Mouse (Mus musculus): Measurements from ENCODE around the gene Cntnap2. TPM values are rescaled to one million over a fixed set of nuclear protein-coding genes. Genes with fewer than 3 reads are reported as not detected.

The Cntnap2 gene
- polyA plus RNA-seq, 1 experiment from 2014 or later = 6.9 TPM

DNA sequence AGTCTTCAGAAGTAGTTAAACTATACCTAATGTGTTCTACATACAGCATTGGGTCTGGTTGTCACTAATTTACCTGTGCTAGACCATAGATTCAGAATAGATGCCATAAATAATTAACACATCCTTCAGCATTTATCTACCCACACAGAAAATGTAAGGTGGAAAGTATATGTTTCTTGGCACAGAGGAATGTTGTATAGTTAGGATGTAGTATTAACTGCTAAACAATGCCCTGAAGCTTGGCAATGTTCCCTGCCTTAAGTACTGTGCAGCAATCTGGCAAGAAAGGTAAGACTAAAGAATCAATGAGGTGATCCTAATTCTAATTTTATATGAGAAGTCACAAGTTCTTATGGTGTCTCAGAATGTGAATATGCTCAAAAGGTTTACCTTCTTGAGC is 529.9 kb downstream of the Cntnap2 start:
- H3K27me3 ChIP-seq (ENCODE audit: control insufficient read depth, insufficient read depth, low read length) = no peaks in the 10 kb centered on the region
- no peaks in the 10 kb centered on the region for H3K4me1 ChIP-seq (ENCODE audit: control insufficient read depth, insufficient read depth, low read length)

DNA sequence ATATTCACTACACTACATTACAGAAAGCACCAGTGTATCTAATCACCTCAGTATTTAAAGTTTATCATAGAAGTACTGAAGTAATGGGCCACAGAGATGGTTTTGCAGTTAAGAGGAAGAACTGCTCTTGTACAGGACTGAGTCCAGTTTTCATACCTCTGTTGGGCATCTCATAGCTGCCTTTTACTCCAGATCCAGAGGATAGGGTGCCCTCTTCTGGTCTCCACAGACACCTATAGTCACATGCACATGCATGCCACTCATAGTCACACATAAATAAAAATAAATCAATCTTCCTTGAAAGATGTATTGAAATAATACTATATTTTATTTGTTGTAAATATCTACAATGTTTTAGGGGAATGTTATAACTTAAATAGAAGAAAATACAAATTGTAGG is 587.9 kb downstream of the Cntnap2 start:
- H3K4me1 ChIP-seq (ENCODE audit: control insufficient read depth, insufficient read depth, low read length) = no peaks in the 10 kb centered on the region
- no peak overlapping the region for H3K27ac ChIP-seq (ENCODE audit: low read depth, low read length)
- no peaks in the 10 kb centered on the region for H3K36me3 ChIP-seq (ENCODE audit: control insufficient read depth, insufficient read depth, low read length)
- no peaks in the 10 kb centered on the region for H3K27me3 ChIP-seq (ENCODE audit: control insufficient read depth, insufficient read depth, low read length)
- H3K9me3 ChIP-seq (ENCODE audit: control insufficient read depth, low read length) = no peaks in the 10 kb centered on the region
- H3K4me2 ChIP-seq (ENCODE audit: low read depth) = no peak overlapping the region
- DNase-seq (ENCODE audit: low spot score) (no peak), ATAC-seq (ENCODE audit: insufficient read depth, low FRiP score, low TSS enrichment) (no peak)
- no peak overlapping the region for H3K9ac ChIP-seq (ENCODE audit: low read length)
- H3K4me3 ChIP-seq (ENCODE audit: low read depth, low read length) = no peak overlapping the region

More for the DNA sequence above, 529.9 kb downstream of the Cntnap2 start:
- Histone ChIP-seq H3K36me3 (ENCODE audit: control insufficient read depth, insufficient read depth, low read length) (no peaks in the 10 kb centered on the region), H3K4me2 (ENCODE audit: low read depth) (no peak overlapping the region), H3K4me3 (ENCODE audit: low read depth, low read length) (no peak overlapping the region), H3K9ac (ENCODE audit: low read length) (no peak overlapping the region), H3K9me3 (ENCODE audit: control insufficient read depth, low read length) (no peaks in the 10 kb centered on the region), H3K27ac (ENCODE audit: low read depth, low read length) (no peak overlapping the region)
- DNase-seq (ENCODE audit: low spot score) (no peak), ATAC-seq (ENCODE audit: insufficient read depth, low FRiP score, low TSS enrichment) (no peak)

DNA sequence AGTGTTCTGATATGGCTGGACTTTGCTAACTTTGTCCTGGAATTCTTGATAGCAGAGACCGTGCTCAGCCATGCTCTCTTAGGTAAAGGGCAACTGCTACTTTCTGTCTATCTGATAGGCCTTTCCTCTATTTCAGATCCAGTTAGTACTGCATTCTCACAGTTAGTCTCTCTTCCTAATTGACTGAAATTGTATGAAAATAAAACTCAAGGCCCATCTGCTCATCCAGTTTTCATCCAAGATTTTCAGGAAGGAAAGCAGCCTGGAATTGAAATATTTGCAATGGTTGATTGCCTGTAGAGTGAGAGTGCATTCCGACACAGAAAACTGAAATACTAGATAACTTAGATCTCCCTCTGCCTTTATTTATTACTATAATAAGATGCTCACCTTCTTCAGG is 589.3 kb downstream of the Cntnap2 start:
- DNase-seq (ENCODE audit: low spot score) (no peak), ATAC-seq (ENCODE audit: insufficient read depth, low FRiP score, low TSS enrichment) (no peak)
- Histone ChIP-seq H3K4me3 (ENCODE audit: low read depth, low read length) (no peak overlapping the region), H3K36me3 (ENCODE audit: control insufficient read depth, insufficient read depth, low read length) (no peaks in the 10 kb centered on the region), H3K27me3 (ENCODE audit: control insufficient read depth, insufficient read depth, low read length) (no peaks in the 10 kb centered on the region), H3K9ac (ENCODE audit: low read length) (no peak overlapping the region), H3K4me1 (ENCODE audit: control insufficient read depth, insufficient read depth, low read length) (no peaks in the 10 kb centered on the region), H3K4me2 (ENCODE audit: low read depth) (no peak overlapping the region), H3K9me3 (ENCODE audit: control insufficient read depth, low read length) (no peaks in the 10 kb centered on the region), H3K27ac (ENCODE audit: low read depth, low read length) (no peak overlapping the region)
- 87% methylated on average over 2 of the region's 2 CpGs for WGBS

DNA sequence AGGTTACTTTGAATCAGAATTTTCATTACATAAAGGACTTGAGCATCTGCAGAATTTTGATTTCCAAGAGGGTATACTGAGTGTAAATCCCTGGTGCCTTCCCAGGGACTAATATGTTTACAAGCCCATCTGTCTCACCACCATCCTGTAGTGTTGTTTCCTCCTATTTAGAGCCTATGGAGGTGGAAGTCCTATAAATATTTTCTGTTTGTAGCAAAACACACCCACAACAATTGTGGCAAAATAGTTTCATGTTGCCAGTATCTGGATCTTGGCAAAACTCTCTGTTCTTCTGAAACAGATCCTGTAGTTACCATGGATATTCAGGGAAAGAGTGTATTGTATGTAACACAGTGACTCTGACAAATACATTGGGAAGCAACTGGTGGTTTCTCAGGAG is 641.1 kb downstream of the Cntnap2 start:
- Histone ChIP-seq H3K36me3 (ENCODE audit: control insufficient read depth, insufficient read depth, low read length) (no peaks in the 10 kb centered on the region), H3K4me1 (ENCODE audit: control insufficient read depth, insufficient read depth, low read length) (no peaks in the 10 kb centered on the region), H3K9ac (ENCODE audit: low read length) (no peak overlapping the region), H3K4me3 (ENCODE audit: low read depth, low read length) (no peak overlapping the region), H3K9me3 (ENCODE audit: control insufficient read depth, low read length) (no peaks in the 10 kb centered on the region), H3K4me2 (ENCODE audit: low read depth) (no peak overlapping the region), H3K27ac (ENCODE audit: low read depth, low read length) (no peak overlapping the region), H3K27me3 (ENCODE audit: control insufficient read depth, insufficient read depth, low read length) (no peaks in the 10 kb centered on the region)
- ATAC-seq (ENCODE audit: insufficient read depth, low FRiP score, low TSS enrichment) (no peak), DNase-seq (ENCODE audit: low spot score) (no peak)

DNA sequence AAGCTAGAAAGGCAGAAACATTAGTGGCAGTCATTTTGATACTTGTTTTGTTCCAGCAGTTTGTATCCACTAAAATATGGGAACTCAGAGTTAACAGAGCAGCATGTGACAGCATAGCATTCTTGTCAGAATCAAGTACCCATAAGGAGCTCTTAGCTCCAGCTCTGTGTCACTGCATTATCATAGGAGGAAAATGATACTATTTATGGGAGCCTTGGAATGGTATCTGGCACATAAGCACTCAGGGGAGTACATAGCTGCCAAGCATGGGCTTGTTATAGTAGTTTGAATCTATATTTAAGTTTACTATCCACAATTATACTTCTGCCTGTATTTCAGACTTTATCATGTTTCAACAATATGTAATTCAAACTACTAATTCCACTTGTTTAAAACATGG is 732.5 kb downstream of the Cntnap2 start:
- Histone ChIP-seq H3K9me3 (ENCODE audit: control insufficient read depth, low read length) (no peaks in the 10 kb centered on the region), H3K27ac (ENCODE audit: low read depth, low read length) (no peak overlapping the region), H3K4me2 (ENCODE audit: low read depth) (no peak overlapping the region), H3K27me3 (ENCODE audit: control insufficient read depth, insufficient read depth, low read length) (no peaks in the 10 kb centered on the region), H3K9ac (ENCODE audit: low read length) (no peak overlapping the region), H3K4me3 (ENCODE audit: low read depth, low read length) (no peak overlapping the region), H3K4me1 (ENCODE audit: control insufficient read depth, insufficient read depth, low read length) (no peaks in the 10 kb centered on the region), H3K36me3 (ENCODE audit: control insufficient read depth, insufficient read depth, low read length) (no peaks in the 10 kb centered on the region)
- ATAC-seq (ENCODE audit: insufficient read depth, low FRiP score, low TSS enrichment) = no peak
- no peak for DNase-seq (ENCODE audit: low spot score)

DNA sequence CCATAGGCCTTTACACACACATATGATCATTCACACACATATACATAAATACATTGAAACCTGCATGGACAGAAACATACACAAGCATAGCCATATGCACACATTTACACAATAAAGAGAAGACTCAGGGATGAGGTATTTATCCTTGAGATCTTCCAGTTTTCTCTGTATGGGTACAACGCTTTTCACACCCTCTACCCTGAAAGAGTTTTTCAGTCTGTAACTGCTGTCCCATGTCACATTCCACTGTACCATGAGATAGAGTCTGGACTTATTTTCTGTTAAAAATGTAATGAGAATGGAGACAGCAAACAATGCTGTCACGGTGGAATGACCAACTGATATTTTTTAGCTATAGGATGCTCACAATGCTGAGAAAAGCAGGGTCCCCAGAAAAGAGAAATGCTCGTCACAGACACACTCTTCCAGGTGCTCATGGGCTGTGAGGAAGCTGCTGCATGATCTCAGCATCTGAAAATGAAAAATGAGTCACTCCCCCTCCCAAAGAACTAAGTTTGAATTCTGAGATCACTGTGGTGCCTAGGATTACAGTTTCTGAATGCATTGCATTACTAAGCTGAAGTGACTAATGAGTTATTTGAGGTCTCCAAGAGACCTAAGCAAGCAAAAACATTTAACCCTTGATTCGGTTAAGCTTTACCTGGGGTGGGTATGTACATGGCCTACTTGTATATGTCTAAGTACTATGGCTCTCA is 782.6 kb downstream of the Cntnap2 start:
- WGBS = 87% methylated on average over 4 of the region's 4 CpGs
- H3K4me3 ChIP-seq (ENCODE audit: low read depth, low read length) = no peak overlapping the region
- no peaks in the 10 kb centered on the region for H3K4me1 ChIP-seq (ENCODE audit: control insufficient read depth, insufficient read depth, low read length)
- no peaks in the 10 kb centered on the region for H3K9me3 ChIP-seq (ENCODE audit: control insufficient read depth, low read length)
- ATAC-seq (ENCODE audit: insufficient read depth, low FRiP score, low TSS enrichment) (no peak), DNase-seq (ENCODE audit: low spot score) (no peak)
- no peaks in the 10 kb centered on the region for H3K27me3 ChIP-seq (ENCODE audit: control insufficient read depth, insufficient read depth, low read length)
- no peaks in the 10 kb centered on the region for H3K36me3 ChIP-seq (ENCODE audit: control insufficient read depth, insufficient read depth, low read length)
- no peak overlapping the region for H3K4me2 ChIP-seq (ENCODE audit: low read depth)
- no peak overlapping the region for H3K9ac ChIP-seq (ENCODE audit: low read length)
- H3K27ac ChIP-seq (ENCODE audit: low read depth, low read length) = no peak overlapping the region

DNA sequence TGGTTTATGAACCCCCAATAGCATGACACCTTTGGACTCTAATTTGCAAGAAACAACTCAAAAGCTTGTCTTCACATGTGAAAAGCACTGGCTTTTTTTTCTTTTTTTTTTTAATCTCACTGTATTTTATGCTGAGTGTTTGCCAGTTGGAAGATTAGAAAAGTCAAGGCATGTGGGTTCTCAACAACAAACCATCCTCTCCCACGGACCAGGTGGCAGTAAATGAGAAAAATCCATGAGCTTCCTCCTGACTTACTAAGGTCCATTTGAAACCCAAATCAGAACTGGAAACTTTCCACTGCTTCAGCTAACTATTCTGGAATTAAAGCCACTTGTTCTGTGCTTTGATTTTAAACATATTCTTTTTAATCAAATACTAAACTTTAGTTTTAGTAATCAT is 784.6 kb downstream of the Cntnap2 start:
- ATAC-seq (ENCODE audit: insufficient read depth, low FRiP score, low TSS enrichment) = no peak
- Histone ChIP-seq H3K9me3 (ENCODE audit: control insufficient read depth, low read length) (no peaks in the 10 kb centered on the region), H3K27me3 (ENCODE audit: control insufficient read depth, insufficient read depth, low read length) (no peaks in the 10 kb centered on the region), H3K4me2 (ENCODE audit: low read depth) (no peak overlapping the region), H3K4me1 (ENCODE audit: control insufficient read depth, insufficient read depth, low read length) (no peaks in the 10 kb centered on the region), H3K36me3 (ENCODE audit: control insufficient read depth, insufficient read depth, low read length) (no peaks in the 10 kb centered on the region), H3K4me3 (ENCODE audit: low read depth, low read length) (no peak overlapping the region), H3K27ac (ENCODE audit: low read depth, low read length) (no peak overlapping the region), H3K9ac (ENCODE audit: low read length) (no peak overlapping the region)
- no peak for DNase-seq (ENCODE audit: low spot score)
- 70% methylated on average over 1 of the region's 1 CpGs for WGBS

DNA sequence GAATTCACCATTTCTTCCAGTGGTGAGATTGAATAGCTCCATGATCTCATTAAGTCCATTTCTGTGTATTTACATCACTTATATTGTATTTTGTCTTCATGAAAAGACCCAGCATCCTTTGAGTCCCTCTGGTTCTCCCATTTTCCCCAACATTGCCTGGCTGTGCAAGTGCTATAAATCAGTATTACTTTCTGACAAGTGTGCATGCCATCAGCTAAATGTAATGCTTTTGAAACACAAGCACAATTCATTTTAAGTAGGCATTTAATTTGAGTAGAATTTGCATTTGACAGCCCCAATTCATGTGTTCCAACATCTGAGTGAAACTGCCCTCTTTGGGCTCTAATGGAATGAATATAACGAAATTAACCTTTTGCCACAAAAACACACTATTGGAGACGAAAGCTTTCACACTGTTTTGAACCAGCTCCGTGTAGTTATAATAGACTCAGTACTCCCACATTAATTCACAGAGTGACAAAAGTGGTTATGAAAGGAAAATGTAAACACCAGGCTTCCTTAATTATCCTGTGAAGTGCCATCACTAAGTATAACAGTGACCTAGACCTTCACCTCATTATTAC is 812.3 kb downstream of the Cntnap2 start:
- no peaks in the 10 kb centered on the region for H3K9me3 ChIP-seq (ENCODE audit: control insufficient read depth, low read length)
- H3K27me3 ChIP-seq (ENCODE audit: control insufficient read depth, insufficient read depth, low read length) = no peaks in the 10 kb centered on the region
- H3K36me3 ChIP-seq (ENCODE audit: control insufficient read depth, insufficient read depth, low read length) = no peaks in the 10 kb centered on the region
- peak; percentile 12 for DNase-seq (ENCODE audit: low spot score)
- no peak overlapping the region for H3K9ac ChIP-seq (ENCODE audit: low read length)
- H3K4me2 ChIP-seq (ENCODE audit: low read depth) = no peak overlapping the region
- H3K4me1 ChIP-seq (ENCODE audit: control insufficient read depth, insufficient read depth, low read length) = no peaks in the 10 kb centered on the region
- no peak overlapping the region for H3K4me3 ChIP-seq (ENCODE audit: low read depth, low read length)
- WGBS = 46% methylated on average over 3 of the region's 3 CpGs
- ATAC-seq (ENCODE audit: insufficient read depth, low FRiP score, low TSS enrichment) = peak; percentile 70
- no peak overlapping the region for H3K27ac ChIP-seq (ENCODE audit: low read depth, low read length)

DNA sequence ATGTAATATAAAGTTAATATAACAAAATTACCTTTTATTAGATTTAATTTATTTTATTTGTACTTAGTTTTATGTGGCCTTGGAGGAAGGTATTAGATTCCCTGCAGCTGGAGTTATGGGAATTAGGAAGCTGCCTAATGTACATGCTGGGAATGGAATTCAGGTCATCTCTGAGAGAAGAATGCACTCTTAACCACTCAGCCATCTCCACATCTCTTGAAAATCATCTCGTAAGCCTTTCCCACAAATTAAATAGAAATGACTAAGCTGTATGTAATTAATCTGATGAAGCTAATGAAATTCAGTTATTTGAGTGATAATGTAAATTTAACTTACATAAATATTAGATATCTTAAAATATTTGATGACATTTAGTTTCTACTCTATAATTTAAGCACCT is 826.3 kb downstream of the Cntnap2 start:
- no peaks in the 10 kb centered on the region for H3K9me3 ChIP-seq (ENCODE audit: control insufficient read depth, low read length)
- ATAC-seq (ENCODE audit: insufficient read depth, low FRiP score, low TSS enrichment) (no peak), DNase-seq (ENCODE audit: low spot score) (no peak)
- no peaks in the 10 kb centered on the region for H3K4me1 ChIP-seq (ENCODE audit: control insufficient read depth, insufficient read depth, low read length)
- WGBS = 85% methylated on average over 1 of the region's 1 CpGs
- no peaks in the 10 kb centered on the region for H3K36me3 ChIP-seq (ENCODE audit: control insufficient read depth, insufficient read depth, low read length)
- no peak overlapping the region for H3K9ac ChIP-seq (ENCODE audit: low read length)
- no peaks in the 10 kb centered on the region for H3K27me3 ChIP-seq (ENCODE audit: control insufficient read depth, insufficient read depth, low read length)
- H3K27ac ChIP-seq (ENCODE audit: low read depth, low read length) = no peak overlapping the region
- H3K4me3 ChIP-seq (ENCODE audit: low read depth, low read length) = no peak overlapping the region
- no peak overlapping the region for H3K4me2 ChIP-seq (ENCODE audit: low read depth)

All from neural tube, embryonic 11.5 days (tissue).